Mouse (Mus musculus): Measurements from ENCODE around the gene Abcb8.

DNA sequence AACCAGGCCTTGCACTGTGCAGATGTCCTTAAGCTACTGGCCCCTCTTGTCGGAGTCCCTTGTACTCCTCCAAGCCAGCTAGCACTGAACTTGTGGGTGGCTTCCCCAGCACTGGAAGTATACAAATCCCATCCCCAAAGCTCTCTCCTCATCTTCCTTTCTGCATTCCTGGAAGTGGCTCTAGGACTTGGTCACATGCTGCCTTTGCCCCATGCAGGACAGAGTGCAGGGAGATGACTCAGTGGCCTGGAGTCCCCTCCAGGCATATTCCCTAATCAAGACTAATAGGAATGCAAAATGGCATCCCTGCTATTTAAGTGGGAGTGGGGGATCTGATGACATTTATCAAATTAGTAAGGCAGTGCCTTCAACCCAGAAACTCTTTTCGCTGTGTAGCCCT, 18.6 kb downstream of the Abcb8 start:
- no peak for TF ChIP-seq POLR2A (IDR thresholded peaks at IDR 0.05; ENCODE audit: borderline replicate concordance, low read depth, low read length)
- TF ChIP-seq CTCF (IDR thresholded peaks at IDR 0.05; ENCODE audit: low read depth, low read length): no peak

Measured in bone marrow macrophage, adult 2 months (primary cell).